Mouse (Mus musculus) right cerebral cortex, postnatal 4 days (tissue): ENCODE results near the gene Il3.
A peak's percentile ranks its signal among the peaks of the same experiment; 100 is the strongest.

Experiments used
- DNase-seq: peaks from one replicate; pipeline ENCODE4 v3.0.0-alpha.2; 2022

Il3 gene

DNA sequence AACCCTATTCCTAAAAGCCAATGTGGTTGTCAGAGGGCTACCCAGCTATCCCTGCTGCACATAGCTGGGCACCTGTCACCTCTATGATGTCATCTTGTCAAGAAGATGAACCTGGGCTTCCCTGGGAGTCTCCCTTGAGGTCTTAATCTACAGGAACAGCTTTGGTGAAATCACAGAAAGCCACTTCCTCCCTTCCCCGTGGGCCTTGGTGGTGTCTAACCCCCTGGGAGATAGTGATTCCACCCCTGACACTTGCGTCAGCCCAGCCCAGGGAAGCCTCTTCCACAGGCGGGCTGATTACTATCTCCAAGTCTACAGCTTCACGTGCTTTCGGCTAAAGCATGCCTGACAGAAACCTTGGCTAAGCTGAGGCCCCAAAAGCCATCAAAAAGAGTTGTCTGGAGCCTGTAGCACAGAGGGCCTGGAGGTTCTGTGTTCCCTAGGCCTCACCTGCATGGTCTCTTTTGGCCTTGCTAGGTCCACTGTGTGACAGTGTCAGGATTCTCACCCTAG lies 4.4 kb upstream of the Il3 start:
- DNase-seq: no peak

DNA sequence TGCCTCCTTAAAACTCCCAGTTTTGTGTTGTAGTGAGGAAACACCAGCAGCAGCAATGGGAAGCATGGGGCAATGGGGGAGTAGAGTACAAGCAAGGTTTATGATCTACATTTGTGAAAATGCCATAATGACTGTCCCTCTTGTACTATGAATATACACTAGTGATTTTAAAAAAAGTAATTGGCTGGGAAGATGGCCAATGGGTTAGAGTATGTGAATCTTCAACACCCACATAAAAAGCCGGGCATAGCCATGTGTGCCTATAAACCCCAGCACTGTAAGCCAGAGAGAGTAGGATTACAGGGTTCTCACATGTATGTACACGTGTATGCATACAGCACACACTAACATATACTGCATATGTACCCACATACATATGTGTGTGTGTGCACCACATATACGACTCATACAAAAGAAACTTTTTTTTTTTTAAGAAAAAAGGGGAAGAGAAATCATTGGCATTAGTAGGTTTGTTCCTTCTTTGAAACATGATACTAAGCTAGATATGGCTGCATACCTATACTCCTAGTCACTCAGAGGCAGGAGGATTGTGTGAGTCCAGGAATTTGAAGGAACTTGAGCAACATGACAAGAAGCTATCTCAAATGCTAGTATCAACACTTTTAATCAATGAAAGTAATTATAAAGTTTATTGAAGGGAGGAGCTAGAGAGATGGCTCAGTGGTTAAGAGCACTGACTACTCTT lies 2.3 kb upstream of the Il3 start:
- no peak for DNase-seq

DNA sequence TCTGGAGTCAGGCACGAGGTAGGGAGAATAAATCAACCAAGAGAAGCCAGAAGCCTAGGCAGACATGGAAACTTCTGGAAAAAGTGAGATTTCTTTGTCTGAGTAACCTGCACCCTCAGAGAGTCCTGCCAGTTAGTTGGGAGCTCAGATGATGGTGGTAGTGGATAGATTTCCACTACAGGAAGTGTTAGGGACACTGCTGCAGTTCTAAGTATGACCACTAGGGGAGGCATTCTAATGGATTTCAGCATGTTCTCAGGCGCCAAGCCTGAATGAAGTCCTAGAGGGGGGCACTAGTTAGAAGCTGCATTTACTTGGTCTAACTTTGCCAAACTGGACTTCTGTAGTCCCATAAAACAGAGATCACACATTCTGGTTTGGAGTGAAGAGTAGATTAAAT lies 2.5 kb downstream of the Il3 start:
- DNase-seq: peak; percentile 39

DNA sequence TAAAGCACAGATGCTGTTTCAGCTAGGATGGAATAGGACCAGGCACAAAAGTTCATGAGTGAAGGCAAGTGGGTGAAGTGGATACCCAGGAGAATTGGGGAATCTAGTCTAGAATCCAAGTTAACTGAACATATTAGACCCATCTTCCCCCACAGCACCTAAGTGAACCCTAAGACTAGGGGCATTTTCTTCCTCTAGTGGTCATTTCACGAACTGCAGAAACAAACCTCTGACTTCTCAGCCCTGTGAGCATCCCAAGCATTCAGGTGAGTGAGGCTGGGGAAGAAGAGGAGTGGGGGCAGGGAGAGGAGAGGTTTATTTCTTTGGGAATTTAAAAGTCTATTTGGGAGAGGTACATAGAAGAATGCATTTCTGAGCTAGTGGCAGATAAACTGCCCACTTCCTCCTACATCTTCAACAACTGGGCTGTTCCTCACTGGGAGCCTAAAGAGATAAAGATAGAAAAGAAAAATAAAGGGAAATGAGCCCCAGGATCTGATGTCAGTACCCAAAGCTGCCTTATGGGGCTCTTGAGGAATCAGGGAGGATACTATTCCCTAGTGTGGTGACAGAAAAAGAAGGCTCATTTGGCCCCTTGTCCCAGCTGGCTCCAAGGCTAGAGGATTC lies 3.6 kb downstream of the Il3 start:
- DNase-seq: no peak

DNA sequence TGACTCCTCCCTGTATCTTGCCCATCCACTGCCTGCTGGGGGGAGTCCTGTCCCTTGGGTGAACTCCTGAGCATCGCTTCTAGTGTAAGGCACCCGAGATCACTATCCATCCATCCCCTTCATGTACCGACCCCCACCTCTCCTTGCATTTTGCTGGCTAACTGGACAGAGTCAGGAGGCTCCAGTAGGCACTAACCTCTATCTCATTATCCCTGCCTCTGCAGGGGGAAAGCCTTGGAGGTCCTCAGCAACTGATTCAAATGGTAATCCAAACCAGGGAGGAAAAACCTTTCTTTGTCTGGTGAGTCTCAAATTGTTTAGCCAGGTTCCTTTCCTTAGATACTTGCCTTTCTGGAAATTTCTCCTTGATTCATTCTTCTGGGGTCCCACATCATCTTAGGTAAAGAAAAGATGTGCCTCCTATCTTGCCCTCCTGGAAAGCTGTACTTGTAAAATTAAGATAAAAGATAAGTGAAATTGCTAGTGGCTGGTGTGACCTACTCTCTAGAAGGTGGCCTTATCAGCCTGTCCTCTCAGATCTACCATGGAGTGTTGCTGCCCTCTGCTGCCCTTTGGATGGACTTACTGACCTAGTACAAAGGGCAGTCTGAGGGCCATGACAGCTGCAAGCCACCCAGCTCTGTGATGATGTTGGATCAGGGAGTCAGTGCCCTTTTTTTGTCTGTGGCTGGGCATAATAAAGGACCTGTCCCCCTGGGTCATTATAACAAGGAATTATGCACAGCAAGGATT lies 10.3 kb downstream of the Il3 start:
- peak; percentile 51 for DNase-seq

DNA sequence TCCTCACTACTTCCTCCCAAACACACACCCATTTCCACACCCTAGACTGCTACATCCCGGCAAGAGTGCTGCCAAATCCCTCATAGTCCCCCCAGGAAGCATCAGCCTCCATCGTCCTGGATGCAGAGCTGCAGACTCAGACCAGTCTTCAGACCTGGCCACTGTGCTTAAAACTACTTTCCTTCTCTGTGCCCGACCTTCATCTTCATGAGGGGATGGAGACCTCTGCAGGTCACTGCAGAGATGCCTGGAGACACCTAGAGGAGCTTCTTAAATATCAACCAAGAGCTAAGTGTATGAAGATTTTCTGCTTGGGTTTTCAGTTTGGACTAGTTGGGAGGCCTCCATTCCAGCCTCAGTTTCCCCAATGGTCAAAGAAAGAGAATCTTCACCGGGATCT lies 13.0 kb downstream of the Il3 start:
- no peak for DNase-seq

DNA sequence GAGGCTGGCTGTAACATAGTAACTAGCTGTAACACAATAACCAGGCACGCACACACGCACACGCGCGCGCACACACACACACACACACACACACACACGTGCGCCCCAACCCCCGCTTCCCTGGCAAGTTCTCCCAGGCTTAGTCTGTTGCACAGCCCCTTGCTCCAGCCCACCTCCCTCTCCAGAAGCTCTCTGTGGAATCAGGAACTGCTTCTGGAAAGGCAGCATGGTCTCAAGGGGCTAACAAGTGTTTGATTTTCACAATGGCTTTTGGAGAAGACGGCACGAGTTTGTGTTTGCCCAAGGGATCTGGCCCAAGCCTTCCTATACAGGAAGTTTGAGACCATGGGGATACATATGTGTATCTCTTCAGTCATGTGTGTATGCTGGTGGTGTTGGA lies 16.5 kb downstream of the Il3 start:
- no peak for DNase-seq

DNA sequence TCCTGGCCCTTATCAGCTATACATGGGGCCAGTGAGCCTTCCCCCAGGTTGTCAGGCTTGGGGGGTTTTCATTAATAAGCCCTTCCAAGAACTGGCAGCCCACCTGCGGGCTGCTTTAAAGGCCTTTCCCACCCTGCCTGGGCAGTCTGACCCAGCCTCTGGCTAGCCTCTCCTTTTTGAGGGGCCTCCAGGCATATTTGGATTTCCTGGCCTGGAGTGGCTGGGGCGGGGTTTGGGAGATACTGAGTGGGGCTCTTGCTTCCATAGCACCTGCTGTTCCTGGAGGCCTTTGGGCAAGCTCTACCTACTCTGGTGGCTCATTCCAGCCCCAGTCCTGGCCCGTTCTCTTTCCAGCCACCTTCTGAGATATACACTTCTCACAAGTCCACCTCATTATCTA lies 17.3 kb downstream of the Il3 start:
- DNase-seq: no peak

DNA sequence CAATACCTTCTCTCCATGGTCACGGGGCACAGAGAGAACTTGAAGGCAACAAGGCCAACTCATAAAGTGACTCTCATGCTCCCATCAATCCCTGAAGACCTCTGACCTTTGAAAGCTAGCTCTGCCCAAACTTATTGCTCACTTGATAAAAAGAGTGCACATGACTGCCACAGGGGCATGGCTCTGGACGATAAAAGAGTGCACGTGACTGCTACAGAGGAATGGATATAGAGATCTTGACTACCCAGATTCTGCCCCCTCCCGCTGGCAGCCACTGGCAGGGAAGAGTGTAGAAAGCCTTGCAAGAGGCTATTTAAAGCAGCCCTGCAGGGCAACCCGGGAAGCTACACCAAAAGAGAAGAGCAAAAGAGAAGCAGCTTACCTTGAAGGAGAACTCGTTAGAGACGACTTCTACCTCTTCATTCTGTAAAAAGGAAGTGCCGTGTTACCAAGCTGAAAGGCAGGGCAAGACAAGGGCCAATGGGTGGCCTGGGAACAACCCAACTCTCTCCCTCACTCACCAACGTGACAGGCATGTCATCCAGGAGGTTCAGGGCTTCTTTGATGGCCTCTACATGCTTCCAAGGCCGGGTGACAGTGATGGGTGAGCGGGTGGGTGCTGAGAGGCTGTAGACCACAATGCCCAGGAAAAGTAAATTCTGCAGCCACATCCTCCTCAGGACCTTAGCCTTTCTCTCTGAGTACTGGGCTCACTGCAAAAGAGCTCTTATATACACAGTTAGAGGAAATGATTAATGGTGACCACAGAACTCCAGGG lies 17.9 kb downstream of the Il3 start, which contains the start of gene Csf2:
Gene Csf2 (minus strand): TSS at position 728 of the 778 bp plus-strand sequence.
- no peak for DNase-seq

DNA sequence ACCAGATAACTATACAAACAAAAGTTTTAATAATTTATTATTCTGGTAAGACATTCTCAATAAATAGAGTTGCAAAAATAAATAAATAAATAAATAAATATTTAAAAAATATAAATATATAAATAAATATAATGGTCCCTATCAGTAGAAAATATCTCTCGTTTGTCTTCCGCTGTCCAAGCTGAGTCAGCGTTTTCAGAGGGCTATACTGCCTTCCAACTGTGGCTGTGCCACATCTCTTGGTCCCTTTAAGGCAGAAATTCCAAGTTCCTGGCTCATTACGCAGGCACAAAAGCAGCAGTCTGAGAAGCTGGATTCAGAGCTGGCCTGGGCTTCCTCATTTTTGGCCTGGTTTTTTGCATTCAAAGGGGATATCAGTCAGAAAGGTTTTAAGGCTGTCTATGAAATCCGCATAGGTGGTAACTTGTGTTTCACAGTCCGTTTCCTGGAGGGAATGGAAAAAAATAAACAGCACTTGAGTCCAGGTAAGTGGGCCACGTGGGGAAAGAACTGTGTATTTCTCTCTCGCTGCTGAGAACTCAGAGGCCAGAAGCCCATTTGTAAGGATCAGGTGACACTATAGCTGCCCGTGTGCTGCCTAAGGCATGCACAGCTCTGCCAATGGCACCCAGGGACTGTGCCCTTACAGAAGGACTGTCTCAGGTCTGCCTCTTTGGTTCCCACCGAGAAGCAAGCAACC lies 19.7 kb downstream of the Il3 start:
- DNase-seq: no peak

DNA sequence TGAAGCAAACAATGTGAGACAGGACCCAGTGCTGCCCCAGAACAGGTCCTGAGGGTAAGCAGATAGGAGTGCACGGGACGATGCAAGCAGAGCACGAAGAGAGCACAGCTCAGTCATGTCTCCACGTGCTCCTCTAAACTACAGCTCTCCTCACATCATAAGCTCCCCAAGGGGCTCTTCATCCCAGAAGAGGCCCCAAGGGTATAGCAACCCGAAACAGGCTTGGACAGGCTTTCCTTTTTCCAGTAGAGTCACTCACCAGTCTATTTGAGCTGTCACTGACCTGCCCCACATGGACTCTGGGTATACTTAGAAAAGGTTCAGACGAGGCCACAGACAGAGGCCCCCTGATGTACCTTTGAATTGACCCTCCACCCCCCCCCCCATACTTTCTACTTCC lies 22.6 kb downstream of the Il3 start:
- DNase-seq: no peak

DNA sequence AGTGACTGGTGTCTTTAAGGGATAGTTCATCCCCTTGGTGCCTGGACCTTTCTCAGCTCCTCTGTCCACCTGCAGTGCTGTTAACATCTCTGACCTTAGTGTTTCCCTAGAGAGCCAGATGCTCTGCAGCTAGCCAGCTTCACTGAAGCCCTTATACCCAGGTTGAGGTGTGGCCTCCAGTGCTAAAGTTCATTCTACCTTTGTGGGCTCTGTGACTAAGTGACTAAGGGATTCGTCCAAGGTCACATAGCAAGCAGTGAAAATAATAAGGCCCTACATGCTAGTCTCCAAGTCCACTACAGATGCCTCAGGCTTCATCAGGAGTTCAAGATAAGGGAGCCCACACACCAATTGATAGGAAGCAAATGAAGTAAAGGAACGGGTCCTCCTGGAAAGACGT lies 24.6 kb downstream of the Il3 start:
- DNase-seq: no peak

DNA sequence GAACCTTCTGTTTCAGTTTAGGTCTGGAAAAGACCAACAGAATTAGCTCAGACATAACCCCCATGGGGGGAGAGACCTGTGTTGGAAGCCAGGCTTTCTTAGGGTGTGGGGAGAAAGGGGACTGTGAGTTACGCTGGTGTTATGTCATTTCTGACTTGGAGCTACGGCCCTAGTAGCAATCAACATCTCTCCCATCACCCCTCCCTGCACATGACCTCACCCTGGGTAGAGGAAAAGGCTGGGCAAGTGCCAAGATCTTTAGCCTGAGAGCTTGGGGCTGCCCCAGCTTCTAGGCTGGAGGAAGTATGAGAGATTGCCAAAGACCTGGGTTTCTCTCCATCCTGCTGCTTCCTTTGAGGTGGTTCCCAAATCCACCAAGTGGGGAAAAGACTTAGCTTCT lies 30.1 kb downstream of the Il3 start:
- DNase-seq: no peak

DNA sequence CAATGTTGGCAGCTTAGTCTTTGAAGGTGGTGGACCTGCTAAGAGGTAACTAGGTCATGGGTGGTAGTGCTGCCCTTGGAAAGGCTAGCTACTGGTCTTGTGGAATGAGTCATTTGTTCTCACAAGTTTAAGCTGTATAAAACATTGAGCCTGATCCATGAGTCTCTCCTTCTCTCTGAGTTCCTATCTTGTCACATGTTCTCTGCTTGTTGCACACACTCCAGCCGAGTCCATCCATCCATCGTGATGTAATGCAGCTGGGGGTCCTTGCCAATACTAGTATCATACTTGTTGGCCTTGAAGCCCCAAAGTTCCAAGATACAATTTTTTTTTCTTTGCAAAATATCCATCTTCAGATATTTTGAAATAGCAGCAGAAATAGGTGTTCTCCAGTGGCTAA lies 39.6 kb downstream of the Il3 start:
- no peak for DNase-seq

DNA sequence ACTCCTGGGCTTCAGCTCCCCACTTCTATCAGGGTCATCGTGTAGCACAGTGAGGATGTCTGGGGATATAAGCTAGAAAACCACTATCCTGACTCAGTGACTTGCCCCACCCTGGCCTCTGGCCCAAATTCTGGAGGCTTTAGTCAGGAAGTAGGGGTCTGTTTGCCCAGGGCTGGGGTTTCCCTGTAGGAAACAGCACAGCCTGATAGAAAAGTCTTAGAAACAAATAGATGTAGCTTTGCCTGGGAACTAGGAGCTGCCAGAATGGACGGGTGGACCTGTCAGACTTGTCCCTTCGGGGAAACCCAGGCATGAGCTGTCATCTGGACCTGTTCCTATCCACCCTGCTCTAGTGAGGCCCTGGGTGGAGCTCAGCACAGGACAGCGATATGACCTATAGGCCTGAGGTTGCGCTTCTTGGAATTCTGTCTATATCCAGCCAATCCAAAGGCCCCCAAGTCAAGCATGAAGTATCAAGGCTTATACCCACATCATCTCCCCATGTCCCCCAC lies 42.5 kb downstream of the Il3 start:
- no peak for DNase-seq

DNA sequence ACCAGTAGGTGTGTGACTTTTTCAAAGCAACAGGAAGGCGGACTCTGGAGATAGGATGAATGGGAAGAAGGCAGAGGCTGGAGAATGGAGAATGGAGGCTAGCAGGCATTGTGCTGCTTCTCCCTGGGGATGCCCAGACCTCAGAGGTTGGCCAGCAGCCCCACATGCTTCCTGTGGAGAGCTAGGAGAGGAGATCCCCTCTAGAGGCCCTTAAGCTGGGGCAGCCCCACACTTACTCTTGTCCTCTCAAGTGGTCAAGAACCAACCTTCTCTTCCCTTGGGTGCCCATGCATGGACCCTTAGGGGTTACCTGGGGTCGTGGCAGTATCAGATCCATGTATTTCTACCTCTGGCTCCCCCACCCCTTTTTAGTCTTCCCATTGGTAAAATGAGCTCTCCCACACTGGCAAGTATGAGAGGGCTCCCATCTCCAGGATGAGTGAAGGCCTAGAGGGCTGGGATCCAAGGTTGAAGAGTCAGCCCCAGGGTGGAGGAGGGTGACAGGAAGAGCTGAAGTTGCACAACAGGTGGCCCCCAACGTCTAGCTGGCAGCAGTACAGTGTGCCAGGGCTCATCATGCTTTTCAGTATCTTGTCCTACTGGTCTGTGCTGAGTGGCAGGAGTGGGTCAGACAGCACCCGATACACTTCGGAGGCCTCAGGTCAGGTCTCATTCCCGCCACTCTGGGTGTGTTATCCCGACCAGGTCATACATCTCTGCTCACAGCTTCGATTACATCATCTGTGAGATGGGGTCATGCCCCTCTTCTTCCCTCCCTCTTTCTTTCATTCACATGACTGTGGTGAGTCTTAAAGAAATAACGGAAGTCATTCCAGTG lies 43.2 kb downstream of the Il3 start:
- no peak for DNase-seq

DNA sequence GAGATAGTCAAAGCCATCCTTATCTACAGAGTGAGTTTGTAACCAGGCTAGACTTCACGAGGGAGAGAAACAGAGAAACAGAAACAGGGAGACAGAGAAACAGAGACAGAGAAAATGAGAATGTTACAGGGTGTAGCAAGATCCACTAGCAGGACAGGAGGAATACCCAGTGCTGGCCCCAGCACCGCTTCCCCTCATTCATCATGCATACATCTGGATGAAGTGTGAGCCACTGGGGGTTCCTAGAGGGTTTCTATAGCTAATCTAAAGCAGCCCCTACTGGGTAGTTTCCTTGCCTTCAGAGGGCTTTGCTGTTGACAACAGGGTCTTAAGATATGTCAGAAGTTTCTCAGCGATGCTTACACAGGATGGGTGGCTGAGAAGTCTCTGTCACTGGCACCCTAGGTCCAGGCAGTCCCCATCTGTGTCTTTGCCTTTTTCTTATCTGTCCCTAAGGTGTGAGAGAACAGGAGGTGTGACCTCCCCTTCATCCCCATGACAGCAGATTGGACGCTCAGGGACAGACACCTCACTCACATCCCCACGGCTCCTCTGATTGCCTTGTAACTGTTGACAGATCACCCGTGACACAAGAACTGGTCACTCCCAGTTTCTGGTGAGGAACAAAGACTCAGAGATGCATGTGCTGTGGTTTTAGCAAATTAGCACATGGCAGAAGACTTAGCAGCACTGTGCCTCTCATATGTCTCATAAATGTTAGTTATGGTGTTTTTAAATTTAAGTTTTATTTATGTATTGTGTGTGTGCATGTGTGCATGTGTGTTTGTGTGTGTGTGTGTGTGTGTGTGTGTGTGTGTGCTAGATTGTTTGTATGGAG lies 47.0 kb downstream of the Il3 start:
- no peak for DNase-seq

DNA sequence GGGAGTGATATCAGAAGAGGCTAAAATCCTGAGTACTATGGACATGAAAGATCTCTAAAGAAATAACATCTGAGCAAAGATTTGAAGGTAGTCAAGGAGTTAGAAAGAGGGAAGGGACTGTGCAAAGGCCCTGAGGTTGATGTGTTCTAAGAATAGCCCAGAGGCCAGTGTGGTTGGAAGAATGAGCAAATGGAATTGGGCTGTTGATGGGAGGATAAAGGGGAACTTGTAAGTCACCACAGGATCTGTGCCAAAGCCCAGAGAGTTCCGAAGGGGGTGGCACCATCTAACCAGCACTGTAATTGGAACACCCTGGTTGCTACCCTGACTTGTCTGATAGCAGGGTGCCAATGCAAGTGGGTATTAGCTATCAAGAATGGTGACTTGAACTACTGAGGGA lies 47.9 kb downstream of the Il3 start:
- DNase-seq: no peak

DNA sequence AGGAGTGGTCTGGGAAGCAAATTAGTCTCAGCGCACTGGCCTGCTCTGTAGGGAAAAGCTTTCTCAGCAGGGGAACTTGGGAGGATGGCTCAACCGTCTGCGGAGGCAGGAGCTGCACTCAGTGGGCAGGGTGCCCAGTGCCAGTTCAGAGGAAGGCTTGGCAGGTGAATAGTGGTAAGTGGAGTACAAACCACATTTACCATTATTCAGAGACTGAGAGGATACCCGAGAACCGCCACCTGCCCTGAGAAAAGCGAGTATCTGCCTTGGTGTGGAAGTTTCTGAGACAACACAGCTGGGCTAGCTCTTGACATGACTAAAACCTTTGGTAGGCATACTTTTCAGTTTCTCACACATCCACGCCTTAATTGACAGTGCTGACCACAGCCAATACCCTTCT lies 49.7 kb downstream of the Il3 start:
- no peak for DNase-seq

DNA sequence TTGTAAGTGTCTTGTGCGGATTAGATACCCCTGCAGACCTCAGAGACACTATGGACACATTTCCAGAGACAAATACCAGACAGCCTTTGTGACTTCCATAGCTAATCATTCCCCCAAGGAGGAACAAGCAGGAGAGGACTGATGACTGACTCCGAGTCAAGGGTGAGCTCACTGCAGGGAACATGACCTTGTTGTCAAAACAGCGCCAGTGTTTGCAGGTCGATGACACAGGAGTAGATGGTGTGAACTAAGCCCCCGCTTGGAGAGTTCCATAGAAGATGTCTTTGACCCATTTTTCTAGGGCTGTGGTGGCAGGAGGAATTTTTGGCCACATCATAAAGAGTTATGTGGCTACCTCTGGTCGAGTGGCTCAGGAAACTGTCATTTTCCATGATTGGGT lies 51.0 kb downstream of the Il3 start:
- no peak for DNase-seq
